Mouse (Mus musculus): ENCODE measurements around the gene Olfr67. TPM values are rescaled to one million over a fixed set of nuclear protein-coding genes. Genes with fewer than 3 reads are reported as not detected.
"Not testable (repeated sequence)": the region's sequence is repeated elsewhere in the genome, so short reads cannot be mapped to it uniquely, and the experiment has no call there.

Gene Olfr67
- polyA plus RNA-seq, 1 experiment from 2014 or later = not detected

- Histone ChIP-seq H3K36me3 (no peaks in the 10 kb centered on the region), H3K4me2 (replicated peaks) (no peak overlapping the region), H3K27me3 (no peaks in the 10 kb centered on the region), H3K4me1 (replicated peaks) (no peaks in the 10 kb centered on the region), H3K4me3 (replicated peaks) (no peak overlapping the region), H3K9ac (replicated peaks) (no peak overlapping the region), H3K9me3 (no peaks in the 10 kb centered on the region), H3K27ac (no peak overlapping the region)
- ATAC-seq = no peak
- WGBS = 84% methylated on average over 3 of the region's 3 CpGs
These were observed 19.1 kb upstream of the Olfr67 start for GRCm38 (mm10) chr7:103810746-103811145.

DNA sequence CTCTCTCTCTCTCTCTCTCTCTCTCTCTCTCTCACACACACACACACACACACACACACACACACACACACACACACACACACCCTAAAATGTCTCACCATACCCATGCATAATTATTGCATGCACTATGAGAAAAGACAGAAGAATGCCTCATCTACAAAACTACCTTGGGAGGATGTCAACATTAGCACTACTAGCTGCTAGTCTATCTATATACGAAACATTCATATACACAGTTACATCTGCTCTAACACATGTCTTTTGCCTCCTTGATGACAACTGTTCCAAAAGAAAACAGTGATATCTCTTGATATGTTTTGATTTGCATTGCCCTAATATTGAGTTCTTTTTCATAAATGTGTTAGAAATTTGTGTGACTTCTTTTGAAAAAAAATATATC lies 18.7 kb upstream of the Olfr67 start:
- Histone ChIP-seq H3K4me3 (replicated peaks) (no peak overlapping the region), H3K4me2 (replicated peaks) (no peak overlapping the region), H3K36me3 (no peaks in the 10 kb centered on the region), H3K4me1 (replicated peaks) (no peaks in the 10 kb centered on the region), H3K27me3 (no peaks in the 10 kb centered on the region), H3K9me3 (no peaks in the 10 kb centered on the region), H3K27ac (no peak overlapping the region), H3K9ac (replicated peaks) (no peak overlapping the region)
- ATAC-seq = no peak
- WGBS = 92% methylated on average over 1 of the region's 1 CpGs

DNA sequence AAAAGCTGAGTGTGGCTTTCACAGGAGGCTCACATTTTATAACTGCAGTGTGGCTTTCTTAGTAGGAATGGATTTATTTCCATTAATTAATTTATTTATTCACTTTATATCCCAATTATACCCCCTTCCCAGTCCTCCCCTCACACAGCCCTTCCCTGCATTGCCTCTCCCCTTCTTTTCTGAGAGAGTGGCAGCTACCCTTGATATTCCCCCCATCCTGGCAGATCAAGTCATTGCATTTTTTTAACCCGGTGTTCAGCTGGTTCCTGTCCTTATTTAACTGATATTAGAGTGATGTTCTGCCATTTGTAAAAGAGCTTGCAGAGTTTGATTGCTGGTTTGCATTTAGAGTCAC lies 18.2 kb upstream of the Olfr67 start:
- no peaks in the 10 kb centered on the region for H3K9me3 ChIP-seq
- WGBS = 68% methylated on average over 1 of the region's 1 CpGs
- no peaks in the 10 kb centered on the region for H3K27me3 ChIP-seq
- no peak overlapping the region for H3K9ac ChIP-seq (replicated peaks)
- no peak overlapping the region for H3K4me3 ChIP-seq (replicated peaks)
- no peaks in the 10 kb centered on the region for H3K36me3 ChIP-seq
- ATAC-seq = no peak
- H3K4me1 ChIP-seq (replicated peaks) = no peaks in the 10 kb centered on the region
- H3K27ac ChIP-seq = no peak overlapping the region
- no peak overlapping the region for H3K4me2 ChIP-seq (replicated peaks)

DNA sequence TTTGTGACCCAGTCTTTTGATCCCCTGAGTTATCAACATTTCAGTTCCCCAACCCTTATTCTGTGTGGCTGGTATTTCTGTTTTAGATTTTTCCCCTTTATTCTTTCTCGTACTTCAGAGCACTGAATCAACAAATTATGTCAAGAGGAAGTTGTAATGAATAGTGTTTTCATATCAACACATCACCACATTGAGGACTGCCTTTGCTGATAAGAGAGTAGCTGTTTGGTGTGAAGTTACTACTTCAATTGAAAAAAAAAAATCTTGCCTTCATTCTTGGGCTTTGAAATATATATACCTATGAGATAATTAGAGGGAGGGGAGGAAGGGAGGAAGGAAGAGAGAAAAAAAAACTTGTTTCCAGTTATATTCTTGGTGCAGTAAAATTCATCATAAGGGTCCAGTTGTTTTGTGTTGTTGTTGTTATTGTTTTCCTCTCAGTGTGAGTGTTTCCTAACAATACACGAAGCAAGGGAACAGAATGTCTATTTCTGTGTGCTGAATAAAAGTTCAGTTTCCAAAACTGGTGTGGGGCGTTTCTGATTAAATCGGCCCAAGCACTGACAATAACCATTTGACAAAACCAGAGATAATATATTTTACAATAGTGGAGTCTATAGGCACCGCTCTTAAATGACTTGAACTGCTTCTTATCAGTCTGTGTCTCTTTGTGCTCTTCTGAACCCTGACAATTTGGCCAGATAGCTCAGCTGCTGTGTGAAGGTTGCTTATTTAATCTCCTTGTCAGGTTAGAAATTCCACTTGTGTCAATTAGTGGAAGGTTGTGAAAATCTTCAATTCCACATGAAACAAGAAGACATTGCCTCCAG lies 17.6 kb upstream of the Olfr67 start:
- Histone ChIP-seq H3K4me1 (replicated peaks) (no peaks in the 10 kb centered on the region), H3K36me3 (no peaks in the 10 kb centered on the region), H3K4me3 (replicated peaks) (no peak overlapping the region), H3K27ac (no peak overlapping the region), H3K9me3 (no peaks in the 10 kb centered on the region), H3K9ac (replicated peaks) (no peak overlapping the region), H3K4me2 (replicated peaks) (no peak overlapping the region), H3K27me3 (no peaks in the 10 kb centered on the region)
- 76% methylated on average over 5 of the region's 5 CpGs for WGBS
- no peak for ATAC-seq

DNA sequence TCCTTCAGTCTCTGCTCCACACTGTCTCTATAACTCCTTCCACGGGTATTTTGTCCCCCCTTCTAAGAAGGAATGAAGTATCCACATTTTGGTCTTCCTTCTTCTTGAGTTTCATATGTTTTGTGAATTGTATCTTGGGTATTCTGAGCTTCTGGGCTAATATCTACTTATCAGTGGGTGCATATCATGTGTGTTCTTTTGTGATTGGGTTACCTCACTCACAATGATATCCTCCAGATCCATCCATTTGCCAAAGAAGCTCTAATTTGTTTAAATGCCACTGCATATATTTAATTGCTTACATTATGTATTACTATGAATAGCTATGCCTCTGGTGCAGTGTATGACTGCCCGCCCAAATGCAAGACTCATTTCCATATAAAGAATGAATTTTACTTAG lies 16.5 kb upstream of the Olfr67 start:
- H3K4me3 ChIP-seq (replicated peaks); H3K27ac ChIP-seq; H3K9me3 ChIP-seq; H3K4me2 ChIP-seq (replicated peaks); H3K36me3 ChIP-seq; H3K4me1 ChIP-seq (replicated peaks); H3K9ac ChIP-seq (replicated peaks); ATAC-seq; H3K27me3 ChIP-seq: not testable (repeated sequence)
- WGBS = 68% methylated on average over 2 of the region's 2 CpGs

GRCm38 (mm10) chr7:103806856-103807255 lies 15.2 kb upstream of the Olfr67 start:
- Histone ChIP-seq H3K4me3 (replicated peaks) (no peak overlapping the region), H3K36me3 (no peaks in the 10 kb centered on the region), H3K4me2 (replicated peaks) (no peak overlapping the region), H3K9ac (replicated peaks) (no peak overlapping the region), H3K4me1 (replicated peaks) (no peaks in the 10 kb centered on the region), H3K9me3 (no peaks in the 10 kb centered on the region), H3K27me3 (no peaks in the 10 kb centered on the region), H3K27ac (no peak overlapping the region)
- WGBS = 57% methylated on average over 1 of the region's 1 CpGs
- no peak for ATAC-seq

DNA sequence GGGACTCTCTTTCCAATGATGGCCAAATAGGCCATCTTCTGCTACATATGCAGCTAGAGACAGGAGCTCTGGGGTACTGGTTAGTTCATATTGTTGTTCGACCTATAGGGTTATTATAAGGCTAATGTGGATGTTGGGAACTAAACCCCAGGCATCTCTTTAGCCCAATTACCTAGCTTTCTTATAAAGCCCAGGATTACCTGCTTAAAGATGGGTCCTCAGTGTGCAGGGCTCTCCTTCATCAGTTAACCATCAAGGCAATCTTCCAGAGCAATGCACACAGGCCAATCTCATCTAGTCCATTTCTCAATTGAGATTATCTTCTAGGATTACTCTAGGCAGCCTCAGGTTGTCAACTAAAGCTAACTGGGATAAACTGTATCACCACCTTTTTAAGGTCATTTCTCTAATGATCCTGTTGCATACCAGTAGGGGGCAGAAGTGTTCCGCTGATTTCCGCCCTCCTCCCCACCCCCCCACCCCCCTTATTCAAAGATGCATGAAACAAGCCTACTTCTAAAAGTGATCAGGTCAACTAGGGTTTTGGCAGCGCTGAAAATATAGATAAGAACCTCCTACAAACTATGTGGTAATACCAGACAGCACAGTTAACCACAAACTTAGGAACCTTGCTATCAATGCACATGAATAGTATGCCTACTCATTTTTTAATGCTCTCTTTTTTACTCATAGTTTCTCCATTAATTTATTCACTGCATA lies 1.2 kb upstream of the Olfr67 start:
- Histone ChIP-seq H3K4me3 (replicated peaks) (no peak overlapping the region), H3K9me3 (no peaks in the 10 kb centered on the region), H3K36me3 (no peaks in the 10 kb centered on the region), H3K4me1 (replicated peaks) (no peaks in the 10 kb centered on the region), H3K27ac (no peak overlapping the region), H3K27me3 (no peaks in the 10 kb centered on the region), H3K4me2 (replicated peaks) (no peak overlapping the region), H3K9ac (replicated peaks) (no peak overlapping the region)
- WGBS = 24% methylated on average over 4 of the region's 4 CpGs
- ATAC-seq = no peak

DNA sequence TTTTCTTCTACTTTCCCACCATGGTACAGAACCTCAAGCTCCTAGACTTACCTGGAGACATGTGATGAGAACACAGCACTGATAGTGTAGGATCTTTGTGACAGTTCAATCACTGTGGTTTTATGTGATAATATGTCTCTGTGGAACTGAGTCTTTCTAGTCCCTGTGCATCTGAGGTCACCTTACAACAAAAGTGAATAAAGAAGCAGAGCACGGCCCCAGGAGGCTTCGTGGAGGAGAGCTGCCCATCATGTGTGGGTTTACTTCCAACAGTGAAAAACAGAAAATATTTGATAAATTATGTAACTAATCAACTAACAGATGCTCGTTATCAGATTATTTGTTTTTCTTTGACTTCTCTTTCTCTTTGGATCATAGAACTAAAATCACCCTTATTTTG lies 12.0 kb downstream of the Olfr67 start, which contains the start of gene Olfr68:
Gene Olfr68, minus strand, starts transcription at position 101 of the 400 bp plus-strand sequence.
- H3K4me2 ChIP-seq (replicated peaks) = no peak within 1 kb of the TSS
- no peak within 1 kb of the TSS for H3K27ac ChIP-seq
- H3K36me3 ChIP-seq = no peaks in the 10 kb centered on the region
- H3K4me3 ChIP-seq (replicated peaks) = no peak within 1 kb of the TSS
- no peaks in the 10 kb centered on the region for H3K9me3 ChIP-seq
- H3K4me1 ChIP-seq (replicated peaks) = no peaks in the 10 kb centered on the region
- H3K9ac ChIP-seq (replicated peaks) = no peak within 1 kb of the TSS
- H3K27me3 ChIP-seq = no peaks in the 10 kb centered on the region
- WGBS = 78% methylated on average over 3 of the region's 3 CpGs
- no peak for ATAC-seq

DNA sequence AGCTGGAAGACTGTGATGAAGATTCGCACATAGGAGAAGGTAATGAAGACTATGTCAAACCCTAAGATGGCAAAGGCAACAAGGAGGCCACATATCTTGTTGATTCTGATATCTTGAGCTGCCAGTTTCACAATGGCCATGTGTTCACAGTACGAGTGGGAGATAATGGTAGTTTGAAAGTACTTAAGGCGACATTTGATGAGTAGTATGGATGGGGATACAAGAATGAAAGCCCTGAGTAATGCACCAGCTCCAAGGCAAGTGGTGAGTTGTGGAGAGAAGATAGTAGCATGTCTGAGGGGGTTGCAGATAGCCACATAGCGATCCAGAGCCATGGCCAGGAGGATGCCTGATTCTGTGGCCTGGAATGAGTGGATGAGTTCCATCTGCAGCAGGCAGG lies 14.0 kb downstream of the Olfr67 start:
- H3K9ac ChIP-seq (replicated peaks) = not testable (repeated sequence)
- WGBS = 89% methylated on average over 4 of the region's 4 CpGs

GRCm38 (mm10) chr7:103771494-103771893 lies 20.1 kb downstream of the Olfr67 start, which contains the start of gene Olfr69:
Gene Olfr69 (minus strand): TSS chr7:103771594.
- Histone ChIP-seq H3K36me3 (no peaks in the 10 kb centered on the region), H3K4me3 (replicated peaks) (no peak within 1 kb of the TSS), H3K9ac (replicated peaks) (no peak within 1 kb of the TSS), H3K9me3 (no peaks in the 10 kb centered on the region), H3K4me2 (replicated peaks) (no peak within 1 kb of the TSS), H3K27me3 (no peaks in the 10 kb centered on the region), H3K4me1 (replicated peaks) (no peaks in the 10 kb centered on the region), H3K27ac (no peak within 1 kb of the TSS)
- WGBS = 83% methylated on average over 2 of the region's 2 CpGs
- no peak for ATAC-seq

More for the DNA sequence above, 14.0 kb downstream of the Olfr67 start:
- H3K9me3 ChIP-seq; H3K4me3 ChIP-seq (replicated peaks); H3K27me3 ChIP-seq; H3K36me3 ChIP-seq; H3K27ac ChIP-seq; H3K4me1 ChIP-seq (replicated peaks); ATAC-seq; H3K4me2 ChIP-seq (replicated peaks): not testable (repeated sequence)

DNA sequence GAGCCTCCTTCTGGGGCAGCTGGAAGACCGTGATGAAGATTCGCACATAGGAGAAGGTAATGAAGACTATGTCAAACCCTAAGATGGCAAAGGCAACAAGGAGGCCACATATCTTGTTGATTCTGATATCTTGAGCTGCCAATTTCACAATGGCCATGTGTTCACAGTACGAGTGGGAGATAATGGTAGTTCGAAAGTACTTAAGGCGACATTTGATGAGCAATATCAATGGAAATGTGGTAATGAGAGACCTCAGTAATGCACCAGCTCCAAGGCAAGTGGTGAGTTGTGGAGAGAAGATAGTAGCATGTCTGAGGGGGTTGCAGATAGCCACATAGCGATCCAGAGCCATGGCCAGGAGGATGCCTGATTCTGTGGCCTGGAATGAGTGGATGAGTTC lies 23.9 kb downstream of the Olfr67 start:
- H3K4me1 ChIP-seq (replicated peaks); H3K27ac ChIP-seq; H3K36me3 ChIP-seq; H3K4me2 ChIP-seq (replicated peaks); H3K9me3 ChIP-seq; H3K9ac ChIP-seq (replicated peaks); H3K4me3 ChIP-seq (replicated peaks); ATAC-seq; H3K27me3 ChIP-seq: not testable (repeated sequence)
- 91% methylated on average over 6 of the region's 6 CpGs for WGBS

DNA sequence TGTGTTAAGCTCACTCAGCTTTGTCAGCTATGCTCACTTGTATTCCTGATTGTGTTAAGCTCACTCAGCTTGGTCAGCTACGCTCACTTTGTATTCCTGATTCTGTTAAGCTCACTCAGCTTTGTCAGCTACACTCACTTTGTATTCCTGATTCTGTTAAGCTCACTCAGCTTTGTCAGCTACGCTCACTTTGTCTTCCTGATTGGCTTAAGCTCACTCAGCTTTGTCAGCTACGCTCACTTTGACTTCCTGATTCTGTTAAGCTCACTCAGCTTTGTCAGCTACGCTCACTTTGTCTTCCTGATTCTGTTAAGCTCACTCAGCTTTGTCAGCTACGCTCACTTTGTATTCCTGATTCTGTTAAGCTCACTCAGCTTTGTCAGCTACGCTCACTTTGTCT lies 29.4 kb downstream of the Olfr67 start:
- H3K36me3 ChIP-seq; ATAC-seq; H3K9ac ChIP-seq (replicated peaks); H3K27ac ChIP-seq; H3K4me3 ChIP-seq (replicated peaks); H3K27me3 ChIP-seq; H3K4me2 ChIP-seq (replicated peaks); H3K4me1 ChIP-seq (replicated peaks); H3K9me3 ChIP-seq: not testable (repeated sequence)
- WGBS = 89% methylated on average over 6 of the region's 6 CpGs

Data from midbrain, embryonic 13.5 days (tissue).